Mouse (Mus musculus): ENCODE data around the gene 1700003E16Rik.
A peak's percentile ranks its signal among the peaks of the same experiment; 100 is the strongest.

Gene 1700003E16Rik

GRCm38 (mm10) chr6:83159456-83159855, 3.3 kb downstream of the 1700003E16Rik start:
- peak; percentile 27 to 45 for DNase-seq (ENCODE audit: low spot score in 2 of 2)

- DNase-seq (ENCODE audit: low spot score in 2 of 2): no peak
These were observed 5.2 kb downstream of the 1700003E16Rik start for GRCm38 (mm10) chr6:83161442-83161841.

- no peak for DNase-seq (ENCODE audit: low spot score in 2 of 2)
These were observed 5.9 kb downstream of the 1700003E16Rik start for GRCm38 (mm10) chr6:83161921-83162641.

GRCm38 (mm10) chr6:83162701-83163100, 6.5 kb downstream of the 1700003E16Rik start:
- peak in 1 of 2 experiments; percentile 29 for DNase-seq (ENCODE audit: low spot score in 2 of 2)

DNA sequence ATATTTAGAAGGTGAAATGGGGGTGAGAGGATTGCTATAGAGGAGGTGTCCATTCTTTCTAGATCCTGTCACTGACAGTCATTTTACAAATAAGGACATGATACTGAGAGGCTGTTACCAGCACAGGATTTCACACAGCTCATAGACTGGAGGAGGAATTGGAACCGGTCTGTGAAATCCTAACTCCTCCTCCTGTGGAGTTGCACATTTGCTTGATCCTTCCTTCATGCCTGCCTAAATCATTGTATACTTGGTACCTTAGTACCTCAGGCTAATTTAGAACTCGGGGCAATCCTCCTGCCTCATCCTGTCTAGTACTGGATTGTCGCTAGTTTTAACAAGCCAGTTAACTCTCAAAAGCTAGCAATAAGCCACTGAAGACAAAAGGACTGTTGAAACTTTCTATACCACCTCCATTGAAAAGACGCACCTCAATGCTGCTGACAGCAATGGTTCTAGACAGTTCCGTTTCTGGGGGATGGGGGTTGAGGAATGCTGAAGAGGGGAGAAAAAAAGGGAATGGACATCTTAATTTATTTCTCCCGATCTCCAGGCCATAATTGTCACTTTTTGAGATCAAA, 8.9 kb downstream of the 1700003E16Rik start:
- DNase-seq (ENCODE audit: low spot score in 2 of 2): no peak

- peak; percentile 90 to 93 for DNase-seq (ENCODE audit: low spot score in 2 of 2)
These were observed 9.5 kb downstream of the 1700003E16Rik start, which contains the start of gene Dctn1 for GRCm38 (mm10) chr6:83165607-83166242. Dctn1 (plus strand) TSS chr6:83165920.

DNA sequence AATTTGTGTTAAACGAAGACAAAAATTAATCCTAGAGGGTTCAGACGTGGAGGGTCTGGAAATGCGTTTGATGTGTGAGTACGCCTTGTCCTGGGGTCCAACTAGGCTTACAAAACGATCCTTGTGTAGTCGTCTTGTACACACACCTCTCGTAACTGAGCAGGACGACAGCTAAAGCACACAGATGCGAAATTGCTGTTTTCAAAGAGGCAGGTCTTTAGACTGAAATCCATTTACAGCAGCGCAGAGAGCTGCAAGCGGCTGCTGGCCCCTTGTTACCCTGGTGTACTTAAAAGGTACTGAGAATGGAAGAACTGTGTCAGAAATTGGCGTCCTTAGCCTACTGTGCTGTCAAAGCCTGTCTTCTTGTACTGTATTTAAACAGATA, 10.0 kb downstream of the 1700003E16Rik start:
- no peak for DNase-seq (ENCODE audit: low spot score in 2 of 2)

- no peak for DNase-seq (ENCODE audit: low spot score in 2 of 2)
These were observed 13.7 kb downstream of the 1700003E16Rik start for GRCm38 (mm10) chr6:83169872-83170271.

DNA sequence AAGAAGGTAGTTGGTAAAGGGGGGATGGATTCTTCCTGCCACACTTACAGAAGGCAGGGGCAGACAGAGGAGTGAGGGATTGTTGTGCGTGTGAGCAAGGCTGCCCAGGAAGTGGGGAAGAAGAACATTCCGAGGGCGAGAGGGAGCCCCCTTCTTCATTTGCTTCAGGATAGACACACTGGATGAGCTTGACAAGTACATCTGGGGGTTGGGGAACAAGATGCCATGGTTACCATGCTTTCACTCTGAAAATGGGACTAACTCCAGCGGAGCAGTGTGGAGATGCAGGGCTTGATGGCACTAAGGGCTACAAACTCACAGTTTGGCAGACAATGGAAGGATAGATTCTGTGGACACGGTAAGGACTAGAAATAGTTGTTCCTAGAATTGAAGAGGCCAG, 14.9 kb downstream of the 1700003E16Rik start:
- DNase-seq (ENCODE audit: low spot score in 2 of 2): no peak

- no peak for DNase-seq (ENCODE audit: low spot score in 2 of 2)
These were observed 16.2 kb downstream of the 1700003E16Rik start for GRCm38 (mm10) chr6:83172240-83172920.

DNA sequence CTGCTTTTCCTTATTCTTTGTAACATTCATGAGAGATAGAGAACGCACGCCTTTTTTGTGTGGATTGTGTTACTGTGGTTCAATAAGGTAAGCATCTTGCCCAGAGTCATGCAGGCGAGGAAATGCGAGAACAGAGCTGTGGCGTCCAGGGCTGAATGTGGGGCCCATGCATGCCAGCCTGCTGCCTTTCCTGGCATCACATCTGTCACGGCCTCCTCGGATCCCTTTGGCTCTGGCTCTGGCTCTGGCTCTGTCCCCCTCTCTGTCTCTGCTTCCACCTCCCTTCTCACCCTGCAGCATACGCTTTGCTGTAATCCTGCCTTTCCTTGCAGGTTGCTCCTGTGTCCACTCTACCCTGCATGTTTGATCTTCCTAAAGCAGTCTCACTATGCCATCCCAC, 19.8 kb downstream of the 1700003E16Rik start:
- DNase-seq (ENCODE audit: low spot score in 2 of 2): no peak

DNA sequence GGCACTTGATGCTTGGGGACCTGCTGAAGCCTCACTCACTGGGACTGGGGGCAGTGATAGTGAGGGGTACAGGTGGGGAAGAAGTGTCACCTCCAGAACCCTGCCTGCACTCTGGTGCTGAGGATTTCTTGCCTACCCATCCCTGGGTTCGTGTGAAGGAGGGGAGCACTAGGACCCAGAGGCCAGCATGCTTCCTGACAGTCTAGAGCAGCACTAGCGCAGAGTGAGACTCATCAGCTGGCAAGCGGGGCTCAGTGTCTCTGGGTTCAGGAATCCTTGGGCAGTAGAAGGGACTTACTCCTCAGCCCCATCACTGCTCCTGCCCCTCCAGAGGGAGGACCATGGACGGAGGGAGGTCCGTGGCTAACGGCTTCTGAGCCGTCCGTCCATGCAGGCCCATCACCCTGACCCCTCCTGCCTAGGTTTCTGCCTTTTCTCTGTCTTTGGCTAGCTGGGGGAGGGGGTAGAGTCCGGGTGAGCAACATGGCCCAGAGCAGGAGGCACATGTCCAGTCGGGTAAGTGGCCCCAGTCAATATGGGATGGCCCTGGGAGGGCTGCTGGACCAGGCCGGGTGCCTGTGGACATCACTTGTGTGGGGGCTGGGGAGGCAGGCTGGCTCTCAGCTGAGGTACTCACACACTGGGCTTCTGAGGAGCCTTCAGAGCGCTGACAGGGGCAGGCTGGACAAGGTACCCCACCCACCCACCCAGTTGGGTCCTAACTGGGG, 23.4 kb downstream of the 1700003E16Rik start:
- no peak for DNase-seq (ENCODE audit: low spot score in 2 of 2)

GRCm38 (mm10) chr6:83180605-83181004, 24.4 kb downstream of the 1700003E16Rik start:
- DNase-seq (ENCODE audit: low spot score in 2 of 2): no peak

DNA sequence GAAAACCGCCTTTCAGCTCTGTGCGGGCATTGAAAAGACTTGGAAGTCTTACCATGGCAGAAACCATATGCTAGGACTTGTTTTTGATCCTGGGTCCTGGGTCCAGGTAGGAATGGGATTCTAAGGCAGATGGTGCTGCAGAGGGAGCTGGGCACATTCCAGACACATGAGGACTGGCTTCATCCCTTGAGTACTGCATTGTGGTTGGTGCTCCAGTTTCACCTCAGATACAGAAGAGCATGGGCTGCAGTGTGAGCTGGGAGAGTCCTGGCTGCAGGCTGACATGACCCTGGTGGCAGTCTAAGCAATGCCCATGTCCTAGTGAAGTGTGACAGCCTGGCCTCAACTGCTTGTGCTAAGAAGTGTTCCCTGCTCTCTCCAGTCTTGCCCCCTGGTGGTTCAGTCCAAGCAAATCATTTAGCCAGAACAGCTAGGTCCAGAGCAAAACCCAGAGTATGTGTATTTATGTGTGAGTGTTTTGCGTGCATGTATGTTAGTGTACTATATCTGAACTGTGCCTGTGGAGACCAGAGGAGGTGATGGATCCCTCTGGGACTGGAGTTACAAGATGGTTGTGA, 28.7 kb downstream of the 1700003E16Rik start:
- DNase-seq (ENCODE audit: low spot score in 2 of 2): no peak

GRCm38 (mm10) chr6:83185895-83186861, 30.0 kb downstream of the 1700003E16Rik start:
- peak in 1 of 2 experiments; percentile 39 for DNase-seq (ENCODE audit: low spot score in 2 of 2)

DNA sequence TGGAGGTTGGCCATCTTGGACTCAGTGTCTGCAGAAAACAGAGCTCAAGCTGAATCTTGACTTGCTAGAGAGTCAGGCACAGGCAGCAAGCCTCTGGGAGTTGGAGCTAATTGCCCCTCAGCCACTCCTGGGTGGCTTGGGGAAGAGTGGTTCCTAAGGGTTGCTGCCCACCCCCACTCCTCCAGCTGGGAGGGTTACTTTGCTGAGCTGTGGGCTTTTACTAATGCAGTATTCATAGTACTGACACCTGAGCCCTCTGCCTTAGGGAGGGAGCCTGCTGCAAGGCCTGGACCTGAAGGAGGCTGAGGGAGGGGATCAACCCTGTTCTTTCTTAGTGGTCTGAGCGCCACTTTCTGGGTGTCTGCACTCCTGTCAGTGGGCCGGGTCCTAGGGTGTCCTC, 30.7 kb downstream of the 1700003E16Rik start:
- DNase-seq (ENCODE audit: low spot score in 2 of 2): no peak

GRCm38 (mm10) chr6:83193571-83193970, 37.4 kb downstream of the 1700003E16Rik start:
- no peak for DNase-seq (ENCODE audit: low spot score in 2 of 2)

DNA sequence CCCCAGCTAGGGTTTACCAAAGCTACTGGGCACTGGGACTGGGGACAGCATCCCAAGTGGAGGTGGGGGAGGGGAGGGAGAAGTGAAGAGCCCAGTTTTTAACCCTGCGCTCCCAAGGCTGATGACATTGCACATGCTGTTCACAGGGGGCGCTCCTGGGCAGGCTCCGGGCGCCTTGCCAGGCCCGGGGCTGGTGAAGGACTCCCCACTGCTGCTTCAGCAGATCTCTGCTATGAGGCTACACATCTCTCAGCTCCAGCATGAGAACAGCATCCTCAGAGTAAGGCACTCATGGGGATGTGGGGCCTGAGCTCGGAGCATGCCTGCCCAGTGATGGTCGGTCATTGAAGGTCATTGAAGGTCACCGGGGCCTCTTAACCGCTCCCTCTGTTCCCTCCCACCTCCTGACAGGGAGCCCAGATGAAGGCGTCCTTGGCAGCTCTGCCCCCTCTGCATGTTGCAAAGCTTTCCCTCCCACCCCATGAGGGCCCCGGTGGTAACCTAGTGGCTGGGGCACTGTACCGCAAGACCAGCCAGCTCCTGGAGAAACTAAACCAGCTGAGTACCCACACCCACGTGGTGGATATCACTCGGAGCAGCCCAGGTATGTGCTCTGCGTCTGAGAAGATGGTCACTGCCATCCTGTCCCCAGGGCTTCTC, 41.3 kb downstream of the 1700003E16Rik start:
- no peak for DNase-seq (ENCODE audit: low spot score in 2 of 2)

- DNase-seq (ENCODE audit: low spot score in 2 of 2): no peak
These were observed 47.1 kb downstream of the 1700003E16Rik start for GRCm38 (mm10) chr6:83203320-83203719.

GRCm38 (mm10) chr6:83205851-83206250, 49.6 kb downstream of the 1700003E16Rik start:
- DNase-seq (ENCODE audit: low spot score in 2 of 2): no peak

Data from spleen, postnatal 36 days (tissue).